ENCODE assay signal across 1 mouse cellular context in the genomic region with DNA sequence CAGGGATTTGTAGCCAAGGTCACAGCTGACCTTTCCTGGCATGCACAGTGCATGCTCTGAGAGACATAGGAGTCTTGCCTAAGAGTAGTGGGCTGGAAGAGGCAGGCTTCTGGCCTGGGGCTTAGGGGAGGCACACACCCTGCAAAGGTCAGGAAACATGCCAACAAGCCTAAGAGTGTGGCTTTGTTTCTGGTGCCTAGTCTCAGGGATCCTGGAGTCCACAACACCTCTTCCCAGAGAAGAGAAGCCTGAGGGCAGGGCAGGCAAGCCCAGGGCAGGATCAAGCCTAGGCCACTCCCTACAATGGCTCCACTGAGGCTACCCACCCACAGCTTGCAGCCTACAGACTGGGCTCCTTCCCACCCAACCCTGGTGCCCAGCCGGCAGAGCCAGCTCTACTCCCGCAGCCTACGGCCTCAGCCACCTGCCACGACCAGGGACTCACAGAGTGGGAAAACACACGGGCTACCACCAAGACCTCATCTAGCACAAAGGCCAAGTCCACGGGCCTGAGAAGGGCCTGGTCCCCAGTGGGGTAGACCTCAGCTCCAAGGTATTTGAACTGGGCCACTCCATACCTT.
TF ChIP-seq lines count a peak whose summit lies in the region.

No protein-coding gene starts in this region.

TF ChIP-seq in CH12.LX, 34 proteins besides CTCF, POLR2A, EP300 and RAD21:
- TF ChIP-seq IRF4 (IDR thresholded peaks at IDR 0.05; ENCODE audit: low read depth, low read length) (no peak), PAX5 (IDR thresholded peaks at IDR 0.05; ENCODE audit: low read length) (no peak), MAZ (IDR thresholded peaks at IDR 0.05; ENCODE audit: low read depth, low read length) (no peak), ETS1 (conservative IDR thresholded peaks at IDR 0.05; ENCODE audit: low read depth, low read length) (no peak), TCF12 (IDR thresholded peaks at IDR 0.05; ENCODE audit: low read depth, low read length) (no peak)
TF ChIP-seq in CH12.LX: peak in this region for 0.
